Mouse (Mus musculus): ENCODE data around the gene Slc30a6.

Gene Slc30a6

GRCm38 (mm10) chr17:74395383-74396065 lies at the start of gene Slc30a6:
Gene Slc30a6, plus strand, starts transcription at chr17:74395608.
- peak; percentile 94 to 96 for DNase-seq (ENCODE audit: low spot score in 2 of 2)

DNA sequence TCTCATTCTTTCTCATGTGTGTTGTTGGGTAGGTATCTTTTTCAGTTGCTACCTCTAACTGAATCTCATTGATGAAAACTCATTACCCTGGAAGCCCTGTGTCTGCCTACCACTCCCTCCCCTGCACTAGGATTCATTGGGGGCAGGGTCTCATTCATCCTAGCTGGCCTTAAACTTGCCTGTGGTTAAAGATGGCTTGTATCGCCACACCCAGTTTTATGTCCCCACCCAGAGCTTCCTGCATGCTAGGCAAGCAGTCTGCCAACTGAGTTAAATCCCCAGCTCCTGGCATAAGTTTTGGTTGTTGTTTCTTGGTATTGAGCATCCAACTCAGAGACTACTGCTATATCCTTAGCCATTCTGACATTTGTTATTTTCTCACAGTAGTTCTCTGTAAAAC lies 31.8 kb upstream of the Slc30a6 start:
- DNase-seq (ENCODE audit: low spot score in 2 of 2) = no peak

GRCm38 (mm10) chr17:74376916-74377315 lies 18.5 kb upstream of the Slc30a6 start:
- DNase-seq (ENCODE audit: low spot score in 2 of 2) = no peak

DNA sequence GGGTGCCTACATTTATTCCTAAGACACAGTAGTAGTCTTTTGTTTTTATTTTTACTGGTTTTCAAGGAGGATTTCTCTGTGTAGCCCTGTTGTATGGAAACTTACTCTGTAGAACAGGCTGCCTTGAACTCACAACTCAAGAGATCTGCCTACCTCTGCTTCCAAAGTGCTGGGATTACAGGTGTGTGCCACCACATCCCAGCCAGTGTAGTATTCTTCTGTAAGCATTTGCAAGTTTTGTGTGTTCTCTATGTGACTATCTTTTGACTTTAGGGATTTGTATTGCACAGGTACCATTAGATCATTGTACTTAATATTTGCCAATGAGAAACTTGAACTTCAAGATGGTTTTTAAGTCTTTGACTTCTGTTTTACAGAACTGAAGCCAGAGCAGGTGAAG lies 8.8 kb upstream of the Slc30a6 start:
- DNase-seq (ENCODE audit: low spot score in 2 of 2) = no peak

GRCm38 (mm10) chr17:74389847-74390246 lies 5.6 kb upstream of the Slc30a6 start:
- DNase-seq (ENCODE audit: low spot score in 2 of 2) = no peak

DNA sequence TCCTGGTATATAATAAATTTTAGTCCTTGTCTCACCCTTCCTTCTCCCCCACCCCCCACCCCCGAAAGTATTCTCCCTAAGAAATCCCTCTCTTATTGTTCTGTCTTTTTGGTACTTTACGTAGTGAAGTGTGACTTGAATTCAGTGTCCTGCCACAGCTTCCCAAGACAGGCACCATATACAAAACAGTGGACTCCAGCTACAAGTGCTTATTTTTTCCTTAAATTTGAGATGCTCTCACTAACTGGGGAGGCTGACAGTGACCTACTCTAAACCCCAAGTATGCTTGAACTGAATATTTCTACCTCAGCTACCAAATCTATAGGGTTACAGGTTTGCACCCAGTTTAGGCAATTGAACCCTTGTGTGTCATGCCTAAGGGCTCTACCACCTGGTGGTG lies 1.0 kb upstream of the Slc30a6 start:
- no peak for DNase-seq (ENCODE audit: low spot score in 2 of 2)

DNA sequence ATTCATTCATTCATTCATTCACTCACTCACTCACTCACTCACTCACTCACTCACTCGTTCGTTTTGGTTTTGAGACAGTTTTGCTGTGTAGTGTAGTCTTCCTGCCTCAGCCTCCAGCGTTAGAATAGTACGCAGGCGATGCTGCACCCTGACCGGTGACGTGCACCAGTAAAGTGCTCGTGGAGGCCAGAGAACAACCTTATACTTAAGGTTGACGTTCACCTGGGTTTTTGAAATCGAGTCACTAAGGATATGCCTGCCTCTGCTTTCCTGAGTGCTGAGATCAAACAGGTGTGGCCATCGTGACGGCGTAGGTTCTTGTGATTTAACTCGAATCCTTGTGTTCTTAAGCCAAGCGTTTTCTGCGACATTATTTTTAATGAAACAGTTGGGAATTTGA lies 553 bp upstream of the Slc30a6 start:
- DNase-seq (ENCODE audit: low spot score in 2 of 2) = no peak

GRCm38 (mm10) chr17:74396766-74397165 lies 1.4 kb downstream of the Slc30a6 start:
- no peak for DNase-seq (ENCODE audit: low spot score in 2 of 2)

DNA sequence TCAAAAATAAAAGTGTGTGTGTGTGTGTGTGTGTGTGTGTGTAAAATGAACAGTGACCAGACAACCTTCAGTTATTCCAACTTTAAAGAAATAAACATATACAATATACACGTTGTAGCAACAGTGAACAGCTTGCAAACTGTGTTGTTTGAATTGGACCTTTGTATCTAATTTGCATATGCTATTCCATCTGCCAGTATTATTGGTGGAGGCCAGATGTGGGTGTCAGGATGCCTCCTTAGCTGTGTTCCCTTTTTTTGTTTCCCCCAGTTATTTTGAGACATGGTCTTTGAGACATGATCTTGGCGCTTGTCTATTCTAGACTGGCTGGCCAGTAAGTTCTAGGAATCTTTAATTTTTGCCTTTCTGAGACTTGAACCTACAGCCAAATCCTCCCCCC lies 1.8 kb downstream of the Slc30a6 start:
- no peak for DNase-seq (ENCODE audit: low spot score in 2 of 2)

DNA sequence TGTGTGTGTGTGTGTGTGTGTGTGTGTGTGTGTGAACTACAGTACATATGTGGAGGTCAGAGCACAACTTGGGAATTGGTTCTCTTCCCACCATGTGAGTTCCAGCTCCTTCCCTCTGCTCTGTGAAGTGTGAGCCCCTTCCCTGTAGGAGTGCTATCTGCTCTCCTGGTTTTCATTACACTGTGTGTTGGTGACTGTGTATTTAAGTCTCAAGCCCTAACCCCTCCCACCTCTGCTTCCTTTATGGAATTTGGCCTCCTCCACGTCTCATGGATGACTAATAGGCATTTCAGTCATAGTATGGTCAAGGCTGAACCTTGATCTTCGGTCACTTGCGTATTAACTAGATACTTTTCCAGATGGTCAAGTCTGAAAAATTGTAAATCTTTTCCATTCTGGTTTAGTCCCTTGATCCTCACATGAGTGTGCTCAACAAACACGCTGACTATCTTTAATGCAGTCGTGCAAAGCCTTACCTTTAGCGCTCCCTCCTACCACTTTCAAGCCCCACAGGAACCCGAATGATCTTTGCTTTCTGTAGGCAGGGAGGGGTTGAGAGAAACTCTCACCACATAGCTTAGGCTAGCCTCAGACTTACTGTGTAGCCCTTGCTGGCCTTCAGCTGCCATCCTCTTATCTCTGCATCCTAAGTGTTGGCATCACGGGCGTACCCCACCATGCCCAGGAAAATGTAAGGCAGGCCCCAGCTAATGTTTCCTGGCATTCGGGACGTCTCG lies 7.2 kb downstream of the Slc30a6 start:
- DNase-seq (ENCODE audit: low spot score in 2 of 2) = no peak

GRCm38 (mm10) chr17:74406487-74406886 lies 11.1 kb downstream of the Slc30a6 start:
- no peak for DNase-seq (ENCODE audit: low spot score in 2 of 2)

- no peak for DNase-seq (ENCODE audit: low spot score in 2 of 2)
These were observed 14.3 kb downstream of the Slc30a6 start for GRCm38 (mm10) chr17:74409722-74410121.

- DNase-seq (ENCODE audit: low spot score in 2 of 2) = no peak
These were observed 17.9 kb downstream of the Slc30a6 start for GRCm38 (mm10) chr17:74413324-74413723.

GRCm38 (mm10) chr17:74414671-74415070 lies 19.3 kb downstream of the Slc30a6 start:
- DNase-seq (ENCODE audit: low spot score in 2 of 2) = no peak

DNA sequence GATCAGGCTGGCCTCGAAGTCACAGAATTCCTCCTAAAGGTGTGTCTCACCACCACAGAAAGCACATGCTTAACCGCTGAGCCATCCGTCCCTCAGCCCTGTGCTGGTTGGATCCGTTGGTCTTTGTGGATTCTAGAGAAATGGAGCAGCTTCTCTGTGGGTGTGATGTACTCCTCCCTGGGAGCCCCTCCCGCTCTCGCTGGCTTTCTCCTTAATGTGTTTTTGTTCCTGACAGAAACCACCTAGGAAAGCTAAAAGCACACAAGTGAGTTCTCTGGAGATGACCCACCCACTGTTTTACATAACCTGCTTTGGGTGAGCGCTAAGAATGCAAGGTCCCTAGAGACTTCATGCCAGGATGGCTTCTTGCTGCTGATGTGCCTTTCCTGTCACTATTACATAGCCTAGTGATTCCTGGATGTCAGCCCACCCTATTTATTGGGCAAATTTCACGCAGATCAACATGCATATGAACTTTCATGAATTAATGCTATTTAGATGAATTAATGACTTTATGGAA lies 21.5 kb downstream of the Slc30a6 start:
- DNase-seq (ENCODE audit: low spot score in 2 of 2) = no peak

- no peak for DNase-seq (ENCODE audit: low spot score in 2 of 2)
These were observed 22.8 kb downstream of the Slc30a6 start for GRCm38 (mm10) chr17:74418171-74418570.

GRCm38 (mm10) chr17:74420656-74421055 lies 25.2 kb downstream of the Slc30a6 start:
- no peak for DNase-seq (ENCODE audit: low spot score in 2 of 2)

GRCm38 (mm10) chr17:74424401-74425005 lies 29.1 kb downstream of the Slc30a6 start:
- DNase-seq (ENCODE audit: low spot score in 2 of 2) = peak in 1 of 2 experiments; percentile 17

DNA sequence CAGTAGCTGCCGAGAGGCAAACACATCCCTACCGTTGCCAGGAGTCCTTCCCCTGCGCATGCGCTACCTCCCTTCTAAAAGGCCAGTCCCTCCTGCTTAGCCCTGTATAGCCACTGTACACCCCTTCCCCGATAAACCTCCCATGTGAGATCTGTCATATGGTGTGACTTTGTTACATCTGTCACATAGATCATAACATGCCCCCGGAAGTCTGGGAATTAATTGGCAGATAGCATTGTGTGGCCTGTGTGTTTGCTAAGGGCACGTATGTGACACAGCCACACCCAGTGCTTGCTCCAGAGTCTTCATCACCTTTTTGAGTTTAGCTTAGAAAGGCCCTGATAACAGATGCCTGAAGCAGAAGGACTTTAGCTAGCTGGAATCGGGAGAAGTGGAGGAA lies 34.7 kb downstream of the Slc30a6 start:
- no peak for DNase-seq (ENCODE audit: low spot score in 2 of 2)

DNA sequence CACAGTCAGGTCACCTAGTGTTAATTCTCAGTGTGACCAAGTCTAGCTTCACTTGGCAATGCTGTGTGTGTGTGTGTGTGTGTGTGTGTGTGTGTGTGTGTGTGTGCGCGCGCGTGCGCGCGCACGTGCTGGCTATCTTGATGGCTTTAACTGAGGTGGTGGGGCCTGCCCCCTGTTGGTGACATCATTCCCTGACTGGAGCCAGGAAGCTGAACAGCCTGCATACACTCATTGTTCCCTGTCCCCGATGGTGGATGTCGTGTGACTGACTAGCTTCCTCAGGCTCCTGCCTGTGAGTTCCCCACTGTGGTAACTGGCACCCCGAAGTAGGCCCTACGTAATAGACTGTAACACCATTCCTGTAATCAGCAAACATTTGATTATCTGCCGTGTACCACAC lies 36.1 kb downstream of the Slc30a6 start:
- peak in 1 of 2 experiments; percentile 18 for DNase-seq (ENCODE audit: low spot score in 2 of 2)

DNA sequence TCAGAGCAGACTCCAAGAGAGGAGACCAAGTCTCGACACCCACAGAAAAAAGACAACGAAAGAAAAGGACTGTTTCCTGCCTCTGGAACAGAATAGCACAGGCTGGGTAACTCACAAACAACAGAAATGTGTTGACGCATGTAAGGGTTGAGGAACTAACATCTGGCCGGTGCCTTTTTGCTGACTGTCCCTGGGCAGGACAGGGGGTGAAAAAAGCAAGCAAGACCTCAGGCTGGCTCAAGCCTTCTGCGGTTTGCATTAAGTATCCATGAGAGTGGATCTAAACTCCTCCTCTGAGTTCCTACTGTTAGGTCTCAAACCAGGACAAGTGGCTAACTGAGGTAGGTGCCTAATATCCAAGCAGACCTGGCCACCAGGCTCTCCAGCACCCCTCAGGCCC lies 37.2 kb downstream of the Slc30a6 start:
- no peak for DNase-seq (ENCODE audit: low spot score in 2 of 2)

DNA sequence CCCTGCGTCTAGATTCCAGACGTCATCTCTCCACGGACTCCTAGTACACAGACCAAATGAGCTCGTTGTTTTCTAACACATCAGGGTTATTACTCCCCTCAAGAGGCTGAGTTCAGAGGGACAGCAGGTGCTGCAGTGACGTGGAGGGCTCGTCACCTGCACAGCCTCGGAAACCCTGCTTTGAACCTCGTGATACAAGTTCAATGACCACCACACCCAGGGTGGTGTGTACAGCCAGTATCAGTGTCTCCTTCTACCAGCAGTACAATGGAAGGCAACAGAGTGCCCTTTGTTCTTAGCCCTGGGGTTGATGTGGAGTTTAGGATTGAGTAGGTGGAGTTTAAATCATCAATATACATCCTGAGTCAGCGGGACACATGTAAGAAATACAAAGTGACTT lies 42.4 kb downstream of the Slc30a6 start:
- no peak for DNase-seq (ENCODE audit: low spot score in 2 of 2)

- no peak for DNase-seq (ENCODE audit: low spot score in 2 of 2)
These were observed 45.1 kb downstream of the Slc30a6 start for GRCm38 (mm10) chr17:74440486-74440885.
